Mouse (Mus musculus) adrenal gland, adult 18-20 months (tissue): ENCODE results near the gene Mettl15. TPM values are rescaled to one million over a fixed set of nuclear protein-coding genes. Genes with fewer than 3 reads are reported as not detected.

Experiments
- DNase-seq, 2 experiments: peaks; one replicate each; pipeline ENCODE4 v3.0.0; 2021 to 2022; ENCODE audit warnings: low spot score in 2 of 2
- microRNA-seq, 2 experiments: library from miRNA; unstranded; fragments of <30 nt; microRNA quantifications; one replicate each; pipeline ENCODE4 v1.2.0; 2021; ENCODE audit warnings: borderline number of aligned reads in 2 of 2
- total RNA-seq, 2 experiments: library from RNA; stranded (reverse); gene quantifications; 1 replicate in 1 of 2; 2 replicates in 1 of 2; pipeline ENCODE4 v1.2.3; 2021

Mettl15 gene
- total RNA-seq, 2 experiments from 2014 or later, result 5.4 to 6.0 TPM

- no peak for DNase-seq
These were observed 97.6 kb downstream of the Mettl15 start for GRCm38 (mm10) chr2:109182993-109183392.

- DNase-seq, result no peak
These were observed 122.0 kb downstream of the Mettl15 start for GRCm38 (mm10) chr2:109158509-109158908.

- no peak for DNase-seq
These were observed 124.4 kb downstream of the Mettl15 start for GRCm38 (mm10) chr2:109156131-109156530.

- no peak for DNase-seq
These were observed 127.0 kb downstream of the Mettl15 start for GRCm38 (mm10) chr2:109153402-109154050.

GRCm38 (mm10) chr2:109147292-109147691 is 133.3 kb downstream of the Mettl15 start:
- no peak for DNase-seq

- no peak for DNase-seq
These were observed 136.1 kb downstream of the Mettl15 start for GRCm38 (mm10) chr2:109144410-109144809.

GRCm38 (mm10) chr2:109140330-109140729 is 140.2 kb downstream of the Mettl15 start:
- DNase-seq, result no peak

- no peak for DNase-seq
These were observed 143.3 kb downstream of the Mettl15 start for GRCm38 (mm10) chr2:109137276-109137675.

- DNase-seq, result no peak
These were observed 149.8 kb downstream of the Mettl15 start for GRCm38 (mm10) chr2:109130718-109131117.

- DNase-seq, result no peak
These were observed 150.6 kb downstream of the Mettl15 start for GRCm38 (mm10) chr2:109129921-109130320.

GRCm38 (mm10) chr2:109105773-109106484 is 174.6 kb downstream of the Mettl15 start:
- no peak for DNase-seq

- no peak for DNase-seq
These were observed 230.9 kb downstream of the Mettl15 start for GRCm38 (mm10) chr2:109049686-109050085.

Small RNA genes lying within 50 kb of the gene (microRNA-seq; reads per million reads assigned to microRNA genes)
- 0 reads per million in 2 experiments for gene Gm24115

Other genes with a start within 250 kb of the Mettl15 start
- gene Kif18a, start within 50 bp of the Mettl15 start, total RNA-seq, result under 1 TPM; 0.22 to 0.43 TPM